Mouse (Mus musculus): ENCODE results near the gene Slc16a5.

Slc16a5 gene

DNA sequence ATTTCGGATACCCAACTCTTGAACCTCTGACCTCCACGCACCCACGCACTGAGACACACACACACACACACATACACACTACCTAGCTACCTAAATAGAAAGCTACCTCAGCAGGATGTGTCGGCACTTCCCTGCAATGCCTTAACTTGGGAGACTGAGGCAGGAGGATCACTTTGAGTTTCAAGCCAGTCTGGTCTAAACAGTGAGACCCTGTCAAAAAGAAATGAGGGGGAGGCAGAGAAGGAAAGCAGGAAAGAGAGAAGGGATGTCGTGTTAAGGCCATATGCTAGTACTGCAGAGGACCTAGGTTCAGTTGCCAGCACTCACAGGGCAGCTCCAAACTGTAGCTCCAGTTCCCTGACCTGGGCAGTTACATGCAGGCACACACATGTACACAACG lies 52.7 kb downstream of the Slc16a5 start:
- no peak for DNase-seq (ENCODE audit: low spot score)

DNA sequence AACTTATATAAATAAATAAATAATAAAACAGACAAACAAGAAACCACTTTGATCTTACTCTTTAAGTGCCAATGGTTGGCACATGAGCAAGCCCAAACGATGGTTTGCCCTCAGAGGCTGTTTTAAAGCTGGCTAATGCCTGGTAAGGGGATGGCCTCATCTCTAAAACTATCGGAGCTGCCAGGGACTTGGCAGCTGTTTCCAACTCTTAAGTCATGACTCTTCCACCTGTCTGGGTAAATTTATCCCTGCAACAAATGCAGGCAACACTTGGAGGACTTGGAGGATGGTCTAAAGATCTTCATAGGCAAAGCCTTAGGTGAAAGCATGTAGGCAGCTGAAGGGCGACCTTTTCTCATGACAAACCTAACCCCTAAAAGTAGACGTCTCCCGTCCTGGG lies 54.7 kb downstream of the Slc16a5 start:
- no peak for DNase-seq (ENCODE audit: low spot score)

DNA sequence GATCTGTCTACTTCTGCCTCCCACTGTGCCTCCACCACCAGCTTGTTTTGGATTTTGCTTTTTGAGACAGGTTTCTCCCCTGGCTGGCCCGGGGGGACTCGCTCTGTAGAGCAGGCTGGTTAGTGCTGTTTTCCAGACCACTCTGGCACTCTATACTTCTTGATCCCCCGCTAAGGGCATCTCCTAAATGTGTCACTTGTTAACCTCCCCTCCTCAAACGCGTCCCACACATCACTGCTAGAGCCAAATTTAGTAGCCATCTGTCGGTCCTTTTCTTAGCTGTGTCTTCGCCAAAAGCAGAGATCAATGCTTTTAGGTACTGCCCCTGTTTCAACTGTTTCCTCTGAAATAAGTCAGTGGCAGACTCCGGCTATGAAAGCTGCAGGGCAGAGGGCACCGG lies 56.4 kb downstream of the Slc16a5 start:
- DNase-seq (ENCODE audit: low spot score), result no peak

DNA sequence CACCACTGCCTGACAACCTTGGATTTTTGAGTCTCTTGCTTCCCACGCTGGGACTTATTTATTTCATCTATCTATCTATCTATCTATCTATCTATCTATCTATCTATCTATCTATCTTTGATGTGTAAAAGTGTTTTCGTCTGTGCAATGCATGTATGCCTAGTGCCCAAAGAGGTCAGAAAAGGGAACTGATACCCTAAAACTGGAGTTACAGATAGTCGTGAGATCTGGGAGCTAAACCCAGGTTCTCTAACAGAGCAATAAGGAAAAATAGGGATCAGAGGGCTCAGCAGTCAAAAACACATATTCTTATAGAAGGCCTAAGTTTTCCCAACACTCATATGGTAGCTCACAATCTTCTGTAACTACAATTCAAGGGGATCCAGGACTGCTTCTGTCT lies 57.3 kb downstream of the Slc16a5 start:
- DNase-seq (ENCODE audit: low spot score), result no peak

DNA sequence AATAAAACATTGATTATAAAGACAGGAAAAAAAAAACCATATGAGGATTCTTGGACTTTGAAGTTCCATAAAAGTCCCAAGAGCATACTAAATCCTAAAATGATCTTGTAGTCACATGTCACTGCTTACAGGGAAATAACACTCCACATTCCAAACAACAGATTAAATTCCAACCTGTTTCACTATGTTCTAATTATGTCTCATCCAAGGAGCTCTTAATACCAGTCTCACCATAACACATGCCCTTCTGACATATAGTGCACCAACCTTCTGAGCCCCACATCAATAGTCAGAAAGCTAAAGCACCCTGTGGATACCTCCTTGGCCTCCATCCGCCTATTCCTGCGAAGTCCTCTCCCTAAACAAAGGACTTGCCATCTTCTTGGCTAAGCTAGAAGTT lies 57.9 kb downstream of the Slc16a5 start:
- no peak for DNase-seq (ENCODE audit: low spot score)

DNA sequence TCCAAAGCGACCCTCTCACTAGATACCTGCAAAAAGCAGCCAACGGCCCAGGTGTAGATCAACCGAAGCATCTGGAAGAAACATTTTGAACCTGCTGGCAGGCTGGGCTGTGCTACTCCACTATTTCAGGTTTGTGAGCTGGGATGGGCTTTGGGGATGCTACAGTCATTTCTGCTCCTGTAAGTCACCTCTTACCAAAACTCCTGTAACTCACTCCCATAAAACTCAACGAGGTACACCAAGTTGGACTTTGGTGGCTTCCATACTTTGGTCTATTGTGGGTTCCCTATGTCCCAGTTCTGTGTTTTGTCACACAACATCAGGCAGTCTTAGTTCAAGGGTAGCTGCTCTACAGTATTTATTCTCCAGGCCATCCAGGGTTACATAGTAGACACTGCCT lies 58.8 kb downstream of the Slc16a5 start:
- DNase-seq (ENCODE audit: low spot score), result no peak

DNA sequence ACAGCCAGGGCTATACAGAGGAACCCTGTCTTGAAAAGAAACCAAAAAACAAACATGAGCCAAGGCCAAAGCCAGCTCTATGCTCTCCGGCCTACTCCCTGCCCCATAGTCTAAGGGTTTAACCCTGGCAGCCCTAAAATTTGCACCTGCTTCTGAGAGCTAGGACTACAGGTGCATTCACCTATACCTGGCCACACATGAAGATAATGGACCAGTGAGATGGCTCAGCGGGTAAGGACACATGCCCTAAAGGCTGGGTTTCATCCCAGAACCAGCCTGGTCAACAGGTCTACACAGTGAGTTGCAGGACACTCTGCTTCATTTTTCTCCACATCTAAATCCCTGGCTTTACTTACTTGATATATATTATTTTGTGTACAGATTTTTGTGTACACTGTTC lies 60.0 kb downstream of the Slc16a5 start:
- no peak for DNase-seq (ENCODE audit: low spot score)

DNA sequence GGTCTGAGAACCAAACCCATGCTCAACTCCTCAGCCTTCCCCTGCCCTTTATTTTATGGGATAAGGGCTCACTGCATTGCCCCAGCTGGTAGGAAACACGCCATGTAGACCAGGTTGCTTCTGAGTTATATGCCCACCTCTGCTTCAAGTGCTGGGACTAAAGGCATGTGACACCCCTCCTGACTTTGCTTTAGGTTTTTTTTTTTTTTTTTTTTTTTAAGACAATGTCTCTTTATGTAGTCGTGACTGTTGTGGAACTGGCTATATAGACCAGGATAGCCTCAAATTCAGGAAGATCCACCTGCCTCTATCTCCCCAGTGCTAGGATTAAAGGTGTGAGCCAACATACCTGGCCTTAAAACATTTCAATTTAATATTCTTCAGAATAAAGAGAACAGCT lies 60.4 kb downstream of the Slc16a5 start:
- DNase-seq (ENCODE audit: low spot score), result no peak

All from ovary, postnatal 10 days (tissue).